Mouse (Mus musculus): ENCODE measurements around the gene Pcyt2.

Gene Pcyt2

DNA sequence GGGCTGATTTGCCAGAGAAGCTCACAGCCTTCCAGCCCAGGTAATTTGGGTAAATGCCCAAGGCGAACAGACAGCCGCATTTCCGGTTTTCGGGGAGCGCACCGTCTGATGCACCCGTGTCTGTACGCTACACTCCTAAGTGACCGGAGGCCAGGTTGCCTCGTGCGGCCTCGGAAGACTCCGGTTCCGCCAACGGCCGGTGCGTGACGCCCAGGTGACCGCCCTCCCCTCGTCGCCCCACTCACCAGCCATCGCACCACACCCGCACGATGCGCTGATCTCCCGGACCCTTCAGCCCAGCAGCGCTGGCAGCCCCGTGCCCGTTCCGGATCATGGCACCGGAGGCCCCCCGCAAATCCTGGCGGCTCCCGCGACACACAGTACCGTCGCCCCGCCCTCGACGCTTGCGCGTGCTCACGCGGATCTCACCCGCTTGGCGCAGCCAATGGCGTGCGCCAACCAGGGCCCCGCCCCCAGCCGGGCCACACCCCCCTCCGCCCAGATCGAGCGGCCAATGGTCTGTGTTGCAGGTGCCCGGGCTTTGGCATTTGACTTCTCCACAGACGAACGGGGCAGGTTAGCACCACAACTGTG lies at the start of gene Pcyt2:
Gene Pcyt2 (minus strand): TSS at position 418 of the 594 bp plus-strand sequence.
- DNase-seq (ENCODE audit: low spot score in 2 of 2): peak; percentile 87 to 91

DNA sequence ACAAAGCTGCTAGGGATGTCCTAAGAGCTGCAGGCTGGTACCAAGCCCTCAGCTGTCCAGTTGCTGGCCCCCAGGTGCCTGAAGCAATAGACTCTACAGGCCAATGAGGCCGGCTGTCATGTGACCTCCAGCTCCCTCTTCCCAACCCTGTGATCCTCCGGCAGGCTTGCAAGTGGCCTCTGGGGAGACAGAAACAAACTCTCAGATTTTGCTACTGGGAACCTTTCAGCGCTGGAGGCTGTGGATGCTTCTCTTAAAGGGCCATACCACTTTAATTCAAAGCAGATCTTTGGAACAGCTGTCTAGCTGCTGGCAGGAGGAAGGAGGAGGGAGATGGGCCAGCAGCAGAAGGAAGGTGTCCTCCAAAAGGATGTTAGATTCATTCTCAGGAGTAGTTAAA lies 48.9 kb upstream of the Pcyt2 start:
- no peak for DNase-seq (ENCODE audit: low spot score in 2 of 2)

DNA sequence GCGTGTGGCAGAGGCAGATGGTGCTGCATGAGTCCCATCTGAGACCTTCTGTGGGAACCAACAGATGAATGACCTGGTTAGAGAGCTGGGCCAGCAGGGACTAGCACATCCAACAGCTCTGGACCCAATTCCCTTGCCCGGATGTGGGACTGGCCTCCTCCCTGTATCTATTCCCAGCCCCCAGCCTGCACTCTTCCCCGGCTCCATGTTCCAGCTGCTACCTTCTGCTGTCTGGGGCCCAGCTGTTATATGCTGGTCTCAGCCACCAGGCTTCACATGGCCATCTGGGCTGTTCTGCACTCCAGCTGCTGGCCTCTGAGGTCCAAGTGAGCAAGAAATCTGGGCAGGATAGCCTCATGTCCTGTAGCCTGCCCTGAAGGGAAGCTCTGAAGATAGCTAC lies 47.7 kb upstream of the Pcyt2 start:
- DNase-seq (ENCODE audit: low spot score in 2 of 2): no peak

- DNase-seq (ENCODE audit: low spot score in 2 of 2): no peak
These were observed 46.0 kb upstream of the Pcyt2 start for GRCm38 (mm10) chr11:120663714-120664113.

DNA sequence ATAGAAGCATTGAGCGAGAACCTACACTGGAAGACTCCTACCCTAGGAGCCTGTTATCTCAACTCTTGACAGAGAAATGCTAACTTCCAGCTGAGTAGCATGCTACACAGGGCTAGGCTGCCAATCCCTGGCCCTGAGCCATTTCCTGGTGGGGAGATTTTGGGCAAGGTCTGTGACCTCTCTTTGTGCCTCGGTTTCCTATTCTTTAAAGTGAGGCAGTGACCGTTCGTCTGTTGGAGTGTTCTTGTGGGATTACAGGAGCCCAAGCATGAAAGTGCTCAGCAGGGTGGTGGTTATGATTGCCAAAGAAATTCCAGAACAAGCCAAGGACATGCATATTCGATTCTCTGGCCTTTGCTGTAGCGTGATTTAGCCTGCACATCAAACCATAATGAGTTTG lies 45.0 kb upstream of the Pcyt2 start:
- DNase-seq (ENCODE audit: low spot score in 2 of 2): no peak

DNA sequence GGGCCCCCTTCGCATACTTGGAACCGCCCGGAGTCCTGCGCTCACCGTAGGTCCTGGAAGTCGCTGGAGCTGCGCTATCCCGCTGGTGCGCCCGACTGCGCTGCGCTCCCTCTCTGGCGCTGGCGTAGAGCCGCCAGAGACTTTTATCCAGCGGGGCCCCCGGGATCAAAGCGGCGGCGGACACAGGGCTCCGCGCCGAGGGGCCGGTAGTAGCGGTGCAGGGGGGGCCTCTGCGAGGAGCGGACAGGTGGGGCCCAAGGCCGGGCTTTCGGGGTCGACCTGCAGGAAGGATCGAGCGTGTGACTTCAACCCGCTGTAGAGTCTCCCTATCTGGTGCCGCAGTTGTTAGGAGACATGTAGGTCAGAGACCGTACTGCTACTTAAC lies 43.3 kb upstream of the Pcyt2 start, which contains the start of gene Notum:
Gene Notum (minus strand): TSS at position 100 of the 385 bp plus-strand sequence.
- no peak for DNase-seq (ENCODE audit: low spot score in 2 of 2)

- no peak for DNase-seq (ENCODE audit: low spot score in 2 of 2)
These were observed 42.8 kb upstream of the Pcyt2 start for GRCm38 (mm10) chr11:120660301-120661075.

DNA sequence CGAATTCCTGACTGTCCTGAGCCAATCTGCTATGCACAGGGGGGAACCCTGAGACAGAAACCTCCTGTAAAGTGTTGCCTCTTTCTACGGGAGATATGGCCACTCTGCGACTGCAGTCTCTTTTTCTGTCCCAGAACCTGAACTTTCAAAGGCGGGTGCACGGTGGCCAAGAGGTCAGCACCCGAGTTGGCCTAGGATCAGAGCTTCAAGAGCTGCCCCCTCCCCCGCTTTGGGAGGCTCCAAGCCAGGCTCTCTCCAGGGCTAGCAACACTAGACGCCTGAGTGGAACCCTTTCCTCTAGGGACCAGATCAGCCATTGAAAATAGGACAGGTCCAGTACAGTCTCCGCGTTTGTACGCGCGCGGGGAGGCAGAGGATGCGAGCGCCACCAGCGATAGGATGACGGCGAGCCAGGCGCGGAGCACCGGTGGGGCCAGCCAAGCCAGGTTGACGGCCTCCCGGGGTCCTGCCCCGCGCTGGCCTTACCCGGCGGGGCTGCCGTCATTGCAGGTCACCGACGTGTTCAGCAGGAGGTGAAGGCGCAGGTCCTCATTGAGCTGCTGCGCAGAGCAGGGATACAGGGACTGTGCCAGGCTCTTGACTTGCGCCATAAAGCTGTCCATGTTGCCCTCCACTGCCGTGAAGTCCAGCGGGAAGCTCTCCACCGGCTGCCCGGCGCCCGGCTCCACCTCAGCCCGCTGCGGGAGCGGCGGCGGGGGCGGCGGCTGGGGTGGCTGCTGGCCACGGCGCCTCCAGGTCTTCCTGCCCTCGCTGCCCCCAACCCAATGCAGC lies 42.0 kb upstream of the Pcyt2 start:
- DNase-seq (ENCODE audit: low spot score in 2 of 2): no peak

DNA sequence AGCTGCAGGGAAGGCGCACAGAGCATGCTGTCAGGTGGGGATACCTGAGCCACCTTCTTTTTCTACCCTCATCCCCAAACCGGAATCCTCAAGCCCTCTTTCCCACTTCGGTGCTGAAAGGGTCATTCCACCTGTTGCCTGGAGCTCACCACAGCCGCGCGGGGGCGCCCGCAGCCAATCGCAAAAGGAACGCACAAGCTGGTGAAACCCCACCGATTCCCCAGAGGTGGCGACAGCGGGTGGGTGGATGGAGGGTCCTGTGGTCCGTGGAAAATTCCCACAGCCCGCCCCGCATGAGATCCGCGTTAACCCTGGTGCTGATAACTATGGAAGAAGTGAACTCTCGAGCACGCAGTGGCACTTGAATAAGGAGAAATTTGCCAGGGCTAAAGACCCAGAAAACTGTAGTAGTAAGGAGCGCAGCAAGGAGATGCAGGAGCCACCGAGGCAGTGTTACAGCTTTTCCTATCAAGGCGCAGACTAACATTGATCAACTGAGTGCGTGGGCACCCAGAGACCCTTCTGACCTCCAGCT lies 41.2 kb upstream of the Pcyt2 start:
- peak; percentile 63 to 75 for DNase-seq (ENCODE audit: low spot score in 2 of 2)

DNA sequence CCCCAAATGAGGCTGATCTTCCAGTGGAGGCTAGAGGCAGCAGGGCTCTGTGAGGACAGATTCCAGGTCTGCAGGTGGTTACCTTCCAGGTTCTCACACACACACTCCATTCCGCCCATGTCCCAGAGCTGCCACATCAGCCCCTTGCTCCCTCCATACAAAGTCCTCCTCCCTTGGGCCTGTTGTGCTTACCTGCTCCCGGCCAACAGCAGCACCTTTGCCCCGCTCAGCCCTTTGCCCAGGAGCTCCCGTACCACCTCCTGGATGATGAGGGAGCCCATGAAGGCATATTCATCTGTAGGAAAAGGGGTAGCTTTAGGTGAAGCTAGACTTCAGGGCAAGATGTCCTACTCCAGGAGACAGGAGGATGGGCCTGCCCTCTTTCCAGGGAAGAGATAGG lies 39.6 kb upstream of the Pcyt2 start:
- DNase-seq (ENCODE audit: low spot score in 2 of 2): no peak

GRCm38 (mm10) chr11:120654741-120655140 lies 37.0 kb upstream of the Pcyt2 start:
- no peak for DNase-seq (ENCODE audit: low spot score in 2 of 2)

DNA sequence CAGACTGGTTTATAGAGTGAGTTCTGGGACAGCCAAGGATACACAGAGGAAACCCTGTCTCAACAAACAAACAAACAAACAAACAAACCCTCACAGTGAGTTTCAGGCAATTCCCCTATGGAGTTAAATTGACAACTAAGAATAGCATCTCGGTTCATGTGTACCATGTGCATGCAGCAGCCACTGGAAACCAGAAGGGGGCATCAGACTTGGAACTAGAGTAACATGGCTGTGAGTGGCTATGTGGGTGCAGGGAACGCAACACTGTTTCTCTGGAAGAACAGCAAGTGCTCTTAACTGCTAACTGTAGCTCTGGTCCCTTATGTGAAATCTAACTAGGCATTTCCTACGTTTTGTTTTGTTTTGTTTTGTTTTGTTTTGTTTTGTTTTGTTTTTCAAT lies 34.1 kb upstream of the Pcyt2 start:
- DNase-seq (ENCODE audit: low spot score in 2 of 2): no peak

DNA sequence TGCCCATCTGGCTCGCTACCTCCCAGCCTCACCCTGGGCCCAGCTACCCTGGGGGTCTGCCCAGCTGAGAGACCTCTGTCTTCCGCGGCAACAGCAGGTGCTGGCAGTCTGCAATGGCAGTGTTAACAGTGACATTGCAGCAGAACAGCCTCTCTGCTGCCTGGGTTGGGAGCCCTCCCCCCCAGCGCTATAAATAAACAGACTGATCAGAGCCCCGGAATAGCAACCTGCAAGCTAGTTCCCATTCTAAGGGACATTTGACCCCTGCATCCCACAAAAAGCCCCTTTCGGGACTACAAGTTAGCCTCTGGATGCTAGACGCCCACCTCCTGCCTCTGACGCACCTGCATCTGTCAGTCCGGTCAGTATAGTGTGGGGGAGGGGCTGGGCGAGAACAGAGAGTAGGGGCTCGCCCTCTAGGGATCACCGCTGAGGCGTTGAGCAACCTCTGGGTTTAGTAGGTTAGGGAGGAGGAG lies 30.3 kb upstream of the Pcyt2 start, which contains the start of gene Myadml2:
Gene Myadml2 (minus strand): TSS at position 158 of the 476 bp plus-strand sequence.
- peak in 1 of 2 experiments; percentile 49 for DNase-seq (ENCODE audit: low spot score in 2 of 2)

- peak in 1 of 2 experiments; percentile 5 for DNase-seq (ENCODE audit: low spot score in 2 of 2)
These were observed 29.5 kb upstream of the Pcyt2 start for GRCm38 (mm10) chr11:120647047-120647830.

DNA sequence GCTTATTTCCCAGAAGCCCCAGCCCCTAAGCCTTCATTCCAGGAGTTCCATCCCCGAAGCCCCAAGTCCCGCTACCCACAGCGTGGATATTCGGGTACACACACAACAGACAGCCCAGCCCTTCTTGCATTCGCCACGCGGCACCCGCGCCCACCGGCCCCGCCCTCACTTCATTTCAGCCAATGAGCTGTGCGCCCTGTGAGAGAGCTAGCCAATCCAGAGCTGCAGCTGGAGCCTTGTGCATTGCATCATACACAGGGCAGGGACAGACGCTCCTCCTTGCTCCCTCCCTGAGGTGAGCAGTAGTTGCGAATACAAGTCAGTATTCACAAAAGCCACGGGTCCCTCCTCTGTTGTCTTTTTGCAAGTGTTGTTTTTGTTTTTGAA lies 25.9 kb upstream of the Pcyt2 start, which contains the start of gene Pycr1:
Gene Pycr1 (minus strand): TSS at position 169 of the 387 bp plus-strand sequence.
- DNase-seq (ENCODE audit: low spot score in 2 of 2): peak; percentile 89 to 91

- no peak for DNase-seq (ENCODE audit: low spot score in 2 of 2)
These were observed 25.3 kb upstream of the Pcyt2 start for GRCm38 (mm10) chr11:120642939-120643600.

- no peak for DNase-seq (ENCODE audit: low spot score in 2 of 2)
These were observed 24.1 kb upstream of the Pcyt2 start for GRCm38 (mm10) chr11:120641869-120642268.

DNA sequence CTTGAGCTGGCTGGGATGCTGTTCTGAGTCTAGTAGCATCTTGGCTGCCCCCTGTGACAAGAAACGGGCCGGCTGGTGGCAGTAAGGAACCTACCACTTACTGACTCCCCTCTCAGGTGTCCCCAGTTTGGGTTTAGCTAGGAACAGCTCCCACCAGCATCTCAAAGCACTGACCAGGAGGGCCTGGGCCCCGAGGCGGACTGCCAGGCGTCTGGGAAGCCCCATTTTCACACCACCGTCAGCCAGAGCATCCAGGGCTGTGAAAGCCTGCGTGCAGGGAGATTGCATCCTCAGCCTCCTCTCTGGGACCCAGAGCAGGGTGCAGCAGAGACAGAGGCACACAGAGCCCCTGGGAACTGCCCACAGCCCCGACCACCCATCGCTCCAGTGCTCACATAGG lies 23.5 kb upstream of the Pcyt2 start:
- DNase-seq (ENCODE audit: low spot score in 2 of 2): no peak

GRCm38 (mm10) chr11:120634810-120635209 lies 17.1 kb upstream of the Pcyt2 start:
- no peak for DNase-seq (ENCODE audit: low spot score in 2 of 2)

- DNase-seq (ENCODE audit: low spot score in 2 of 2): peak; percentile 92 to 93
These were observed 16.0 kb upstream of the Pcyt2 start, which contains the start of gene Mafg for GRCm38 (mm10) chr11:120633520-120634343. Gene Mafg (minus strand): TSS chr11:120633600.

All from frontal cortex, postnatal 10 days (tissue).